Mouse (Mus musculus): ENCODE measurements at regions not wholly inside any gene's neighbourhood (a gene's known extent, or its start where the extent isn't known, plus 50 kb on each side); places are given as distances from the start of the nearest gene placed in this dataset.

GRCm38 (mm10) chr15:63722991-63723390, 122.0 kb downstream of the Gsdmc2 start:
- TF ChIP-seq CTCF (conservative IDR thresholded peaks at IDR 0.05 in 1 of 2, IDR thresholded peaks at IDR 0.05 in 1 of 2; ENCODE audit: low read depth in 2 of 2, low read length in 2 of 2) (no peak), USF1 (IDR thresholded peaks at IDR 0.05; ENCODE audit: low read depth, low read length) (no peak), MYC (IDR thresholded peaks at IDR 0.05; ENCODE audit: low read depth, low read length) (no peak), IRF4 (IDR thresholded peaks at IDR 0.05; ENCODE audit: low read depth, low read length) (no peak), EP300 (IDR thresholded peaks at IDR 0.05; ENCODE audit: low read length) (no peak), POLR2A (IDR thresholded peaks at IDR 0.05; ENCODE audit: low read depth, low read length) (no peak)
